Mouse (Mus musculus): ENCODE data around the gene Lif. TPM values are rescaled to one million over a fixed set of nuclear protein-coding genes. Genes with fewer than 3 reads are reported as not detected.
A peak's percentile ranks its signal among the peaks of the same experiment; 100 is the strongest.

The Lif gene
- polyA plus RNA-seq, 1 experiment from 2014 or later: not detected

DNA sequence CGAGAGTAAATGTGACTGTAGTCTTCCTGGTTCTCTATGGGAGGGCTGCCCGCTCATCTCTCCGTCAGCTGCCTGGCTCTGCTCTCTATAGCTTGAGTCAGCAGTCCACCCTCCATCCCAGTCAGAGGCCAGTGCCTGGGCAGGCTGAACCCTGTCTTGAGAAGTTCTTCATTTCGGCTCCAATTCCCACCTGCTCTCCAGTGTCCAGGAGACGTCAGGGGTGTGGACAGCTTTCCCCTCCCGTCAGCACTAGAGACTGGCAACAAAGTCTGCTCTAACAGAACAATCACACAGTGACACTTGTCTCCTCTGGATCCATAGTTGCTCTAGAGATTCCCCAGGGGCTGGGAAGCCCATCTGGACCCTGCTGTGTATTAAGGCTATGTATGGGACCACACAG is 36.7 kb downstream of the Lif start:
- Histone ChIP-seq H3K4me1 (0 out of 2 replicates have a peak, but pooled peaks cover 5% of the 10 kb centered on the region), H3K27ac (no peak overlapping the region), H3K4me2 (no peak overlapping the region), H3K4me3 (replicated peaks) (no peak overlapping the region), H3K27me3 (0 out of 2 replicates have a peak, but pooled peaks cover 6% of the 10 kb centered on the region), H3K36me3 (replicated peaks) (no peaks in the 10 kb centered on the region), H3K9me3 (no peaks in the 10 kb centered on the region), H3K9ac (no peak overlapping the region)
- WGBS: 83% methylated on average over 6 of the region's 6 CpGs
- ATAC-seq (ENCODE audit: low FRiP score): no peak

DNA sequence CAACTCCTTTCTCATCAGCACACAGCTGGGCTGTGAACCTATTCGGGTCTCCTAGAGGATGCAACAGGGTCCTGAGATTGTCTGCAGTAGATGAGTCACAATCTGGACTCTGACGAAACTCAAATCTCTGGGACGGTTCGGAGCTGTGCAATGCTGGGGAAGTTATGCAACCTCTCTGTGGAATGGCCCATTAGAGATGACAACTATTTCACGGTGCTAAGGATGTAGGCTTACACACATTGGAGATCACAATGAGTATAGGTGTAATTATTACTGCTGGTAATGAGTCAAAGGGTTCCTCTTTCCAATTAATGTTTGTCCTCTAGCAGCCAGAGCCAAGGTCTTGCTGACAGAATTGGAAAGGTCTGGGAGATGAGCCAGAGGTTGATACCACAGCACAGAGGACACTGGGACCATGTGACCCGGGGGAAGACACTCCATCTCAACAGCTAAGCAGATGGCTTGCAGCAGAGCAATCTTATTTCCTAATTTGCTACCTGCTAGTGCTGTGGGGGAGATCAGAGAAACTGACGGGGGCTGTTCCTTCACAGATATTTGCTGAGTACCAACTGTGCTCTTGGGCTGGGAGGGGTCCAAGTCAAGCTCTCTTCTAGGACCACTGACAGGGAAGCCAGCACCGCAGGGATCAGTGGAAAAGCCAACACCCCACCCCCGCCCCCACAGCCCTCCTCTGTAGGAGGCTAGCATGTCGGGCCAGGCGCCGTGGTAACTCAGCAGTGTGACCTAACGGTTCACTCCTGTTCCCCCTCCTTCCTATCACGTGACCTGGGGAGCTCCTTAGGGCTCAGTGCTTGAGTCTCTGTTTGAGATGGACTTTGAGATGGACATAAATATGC is 37.4 kb downstream of the Lif start:
- H3K27me3 ChIP-seq: 0 out of 2 replicates have a peak, but pooled peaks cover 6% of the 10 kb centered on the region
- H3K36me3 ChIP-seq (replicated peaks): no peaks in the 10 kb centered on the region
- 50% methylated on average over 14 of the region's 14 CpGs for WGBS
- H3K27ac ChIP-seq: no peak overlapping the region
- no peak overlapping the region for H3K4me2 ChIP-seq
- no peak for ATAC-seq (ENCODE audit: low FRiP score)
- H3K4me1 ChIP-seq: 0 out of 2 replicates have a peak, but pooled peaks cover 5% of the 10 kb centered on the region
- no peaks in the 10 kb centered on the region for H3K9me3 ChIP-seq
- H3K9ac ChIP-seq: no peak overlapping the region
- no peak overlapping the region for H3K4me3 ChIP-seq (replicated peaks)

DNA sequence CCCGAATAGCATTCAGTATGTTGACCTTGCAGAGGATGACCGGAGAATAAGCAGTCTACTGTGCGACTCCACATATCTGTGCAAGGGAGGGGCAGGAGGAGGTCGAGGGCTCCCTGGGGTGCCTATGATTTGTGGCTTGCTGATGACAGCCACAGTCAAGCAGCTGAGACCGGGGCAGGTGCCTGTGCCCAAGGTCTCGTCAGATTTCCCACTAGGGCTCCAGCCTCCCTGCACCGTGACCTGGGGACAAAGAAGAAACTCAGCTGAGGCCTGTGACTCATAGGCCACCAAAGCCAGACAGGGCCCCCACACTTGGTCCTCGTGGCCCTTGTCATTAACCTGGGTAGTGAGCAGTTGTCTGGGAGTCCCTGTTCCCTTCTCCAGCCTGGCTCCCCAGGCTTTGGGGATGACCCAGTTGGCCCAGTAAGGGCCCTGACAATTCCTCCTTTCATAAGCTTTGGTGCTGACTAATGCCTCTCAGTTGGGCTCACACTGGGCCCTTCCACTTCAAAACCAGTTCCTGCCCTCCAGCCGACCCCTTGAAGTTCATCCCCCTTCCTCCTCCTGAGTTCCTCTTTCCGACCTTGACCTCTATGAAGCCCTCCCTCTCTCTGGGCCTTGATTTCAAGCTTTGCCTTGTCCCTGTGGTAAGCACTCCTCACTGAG is 39.4 kb downstream of the Lif start:
- Histone ChIP-seq H3K27ac (no peak overlapping the region), H3K4me1 (0 out of 2 replicates have a peak, but pooled peaks cover 5% of the 10 kb centered on the region), H3K4me2 (no peak overlapping the region), H3K9ac (no peak overlapping the region), H3K9me3 (no peaks in the 10 kb centered on the region), H3K36me3 (replicated peaks) (no peaks in the 10 kb centered on the region), H3K27me3 (0 out of 2 replicates have a peak, but pooled peaks cover 18% of the 10 kb centered on the region), H3K4me3 (replicated peaks) (no peak overlapping the region)
- WGBS: 73% methylated on average over 10 of the region's 10 CpGs
- ATAC-seq (ENCODE audit: low FRiP score): no peak

DNA sequence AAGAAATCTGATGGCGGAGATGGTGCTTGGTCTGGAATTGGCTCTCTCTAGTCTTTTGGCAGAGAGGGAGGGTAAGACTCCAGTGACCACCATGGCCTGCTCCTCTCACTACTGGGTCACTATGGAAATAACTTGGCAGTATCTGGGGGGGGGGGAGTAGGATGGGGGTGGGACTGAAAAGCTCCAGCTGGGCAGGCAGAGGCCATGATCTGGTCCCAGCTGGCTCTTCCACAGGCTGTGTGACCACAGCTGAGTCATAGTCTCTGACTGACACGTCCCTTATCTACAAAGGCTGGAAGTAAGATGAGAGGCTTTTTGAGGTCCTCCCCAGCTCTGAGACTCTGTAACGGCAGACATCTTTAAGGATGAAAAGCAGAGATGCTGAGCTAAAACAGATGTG is 40.4 kb downstream of the Lif start:
- WGBS: 80% methylated on average over 3 of the region's 3 CpGs
- ATAC-seq (ENCODE audit: low FRiP score): no peak
- no peaks in the 10 kb centered on the region for H3K9me3 ChIP-seq
- H3K27ac ChIP-seq: no peak overlapping the region
- H3K36me3 ChIP-seq (replicated peaks): no peaks in the 10 kb centered on the region
- peaks cover 11% of the 10 kb centered on the region for H3K4me1 ChIP-seq
- H3K9ac ChIP-seq: no peak overlapping the region
- H3K27me3 ChIP-seq: peaks cover 24% of the 10 kb centered on the region; the same call in 1 of the 2 replicates
- H3K4me3 ChIP-seq (replicated peaks): no peak overlapping the region
- no peak overlapping the region for H3K4me2 ChIP-seq

DNA sequence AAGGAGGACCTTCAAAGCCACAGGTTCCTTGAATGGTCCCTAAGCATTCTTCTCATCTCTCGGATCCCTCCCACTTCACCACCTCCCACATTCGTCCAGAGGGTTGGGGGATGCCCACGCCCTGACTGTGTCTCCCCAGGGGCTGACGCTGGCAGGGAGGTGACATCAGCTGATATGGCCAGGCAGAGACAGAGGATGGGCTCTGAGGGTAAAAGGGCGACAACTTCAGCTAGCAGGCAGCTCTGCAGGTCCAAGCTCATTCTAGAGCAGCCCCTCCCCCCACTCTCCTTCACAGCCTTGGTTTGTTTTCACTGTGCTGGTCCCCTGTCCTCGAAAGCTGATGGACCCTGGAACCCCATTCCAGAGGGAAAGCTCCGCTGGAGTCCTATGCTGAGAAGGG is 41.3 kb downstream of the Lif start:
- Histone ChIP-seq H3K36me3 (replicated peaks) (no peaks in the 10 kb centered on the region), H3K27me3 (peaks cover 32% of the 10 kb centered on the region), H3K4me3 (replicated peaks) (no peak overlapping the region), H3K4me1 (peaks cover 12% of the 10 kb centered on the region), H3K4me2 (no peak overlapping the region), H3K27ac (no peak overlapping the region), H3K9ac (no peak overlapping the region), H3K9me3 (no peaks in the 10 kb centered on the region)
- WGBS: 49% methylated on average over 7 of the region's 7 CpGs
- ATAC-seq (ENCODE audit: low FRiP score): no peak

DNA sequence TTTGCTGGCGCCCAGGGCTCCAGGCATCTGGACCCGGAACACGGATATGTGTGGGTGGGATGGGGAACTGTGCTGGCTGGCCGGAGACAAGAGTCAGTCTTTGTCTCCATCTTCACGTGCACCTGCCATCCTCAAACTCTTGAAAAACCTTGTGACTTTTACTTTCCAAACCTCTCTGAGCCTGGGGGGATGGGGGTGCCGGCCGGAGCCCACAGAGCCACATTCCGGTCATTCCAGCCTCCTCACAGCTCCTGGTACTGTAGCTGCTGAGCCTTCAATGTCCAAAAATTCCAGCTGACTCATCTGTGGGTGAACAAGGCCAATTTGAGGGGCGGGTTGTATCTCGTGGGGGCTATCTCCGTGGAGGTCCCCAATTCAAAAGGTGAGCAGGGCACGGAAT is 41.8 kb downstream of the Lif start:
- Histone ChIP-seq H3K27me3 (peaks cover 30% of the 10 kb centered on the region), H3K4me1 (peaks cover 12% of the 10 kb centered on the region)
- no peak for ATAC-seq (ENCODE audit: low FRiP score)

DNA sequence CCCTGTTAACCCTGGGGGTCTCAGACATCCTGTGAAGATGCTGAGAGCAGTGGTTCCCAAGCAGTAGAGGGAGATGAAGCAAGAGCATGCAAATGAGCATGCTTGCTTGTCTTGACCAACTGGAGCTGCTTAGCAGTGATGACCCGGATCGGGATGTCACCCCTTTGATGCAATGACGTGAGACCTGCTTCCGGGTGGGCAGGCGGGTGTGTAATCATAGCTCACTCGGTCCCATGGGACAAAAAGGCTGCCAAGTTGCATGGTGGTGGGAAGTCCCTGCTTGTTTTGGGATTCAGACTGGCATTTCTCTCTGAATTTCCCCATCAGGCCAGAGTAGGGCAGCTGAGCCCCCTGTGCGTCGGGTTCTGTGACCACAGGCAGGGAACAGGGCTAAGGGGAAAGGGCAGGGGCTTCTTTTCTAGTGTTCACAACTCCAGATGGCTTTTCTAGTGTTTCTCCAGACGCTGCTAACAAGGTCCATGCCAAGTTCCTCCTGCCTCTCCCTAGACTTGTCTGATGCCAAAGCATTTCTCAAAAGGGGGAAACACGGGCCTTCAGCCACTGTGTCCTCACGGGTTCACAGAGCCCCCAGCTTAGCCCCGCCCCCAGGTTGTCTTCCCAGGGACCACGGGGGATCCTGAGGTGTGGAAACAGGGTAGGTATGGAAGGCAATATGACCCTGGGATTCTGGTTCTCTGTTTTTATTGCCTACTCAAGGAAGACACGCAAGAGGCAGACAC is 42.5 kb downstream of the Lif start:
- Histone ChIP-seq H3K4me2 (no peak overlapping the region), H3K27me3 (peaks cover 33% of the 10 kb centered on the region), H3K9ac (no peak overlapping the region), H3K4me3 (replicated peaks) (no peak overlapping the region), H3K36me3 (replicated peaks) (no peaks in the 10 kb centered on the region), H3K9me3 (no peaks in the 10 kb centered on the region), H3K27ac (no peak overlapping the region), H3K4me1 (peaks cover 12% of the 10 kb centered on the region)
- no peak for ATAC-seq (ENCODE audit: low FRiP score)
- whole genome bisulfite sequencing: 81% methylated on average over 14 of the region's 14 CpGs

More for the DNA sequence above, 41.8 kb downstream of the Lif start:
- H3K9ac ChIP-seq: no peak overlapping the region
- WGBS: 55% methylated on average over 12 of the region's 12 CpGs
- no peak overlapping the region for H3K27ac ChIP-seq
- no peaks in the 10 kb centered on the region for H3K36me3 ChIP-seq (replicated peaks)
- H3K9me3 ChIP-seq: no peaks in the 10 kb centered on the region
- H3K4me3 ChIP-seq (replicated peaks): no peak overlapping the region
- H3K4me2 ChIP-seq: no peak overlapping the region

DNA sequence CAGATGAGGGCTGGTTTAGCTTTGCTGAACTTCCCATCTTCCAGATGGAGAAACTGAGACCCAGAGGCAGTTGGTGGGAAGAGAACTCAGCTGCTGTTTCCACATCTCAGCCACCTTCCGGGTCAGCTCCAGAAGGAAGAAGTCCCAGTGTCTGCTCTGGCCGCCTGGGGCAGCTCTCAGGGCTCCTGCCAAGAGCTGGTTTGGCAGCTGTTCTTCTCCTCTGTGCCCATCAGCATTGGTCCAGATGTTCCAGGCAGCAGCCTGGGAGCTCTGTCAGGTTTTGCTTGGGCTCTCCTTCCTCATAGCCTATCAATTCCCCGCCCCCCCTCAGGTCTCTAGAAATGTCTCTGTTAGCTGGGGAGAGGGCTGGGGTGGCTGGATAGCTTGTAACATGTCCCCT is 43.3 kb downstream of the Lif start:
- WGBS: 88% methylated on average over 3 of the region's 3 CpGs
- no peak for ATAC-seq (ENCODE audit: low FRiP score)
- Histone ChIP-seq H3K27me3 (peaks cover 37% of the 10 kb centered on the region), H3K9ac (no peak overlapping the region), H3K27ac (no peak overlapping the region), H3K4me1 (peaks cover 7% of the 10 kb centered on the region), H3K9me3 (no peaks in the 10 kb centered on the region), H3K4me3 (replicated peaks) (no peak overlapping the region), H3K36me3 (replicated peaks) (no peaks in the 10 kb centered on the region), H3K4me2 (no peak overlapping the region)

DNA sequence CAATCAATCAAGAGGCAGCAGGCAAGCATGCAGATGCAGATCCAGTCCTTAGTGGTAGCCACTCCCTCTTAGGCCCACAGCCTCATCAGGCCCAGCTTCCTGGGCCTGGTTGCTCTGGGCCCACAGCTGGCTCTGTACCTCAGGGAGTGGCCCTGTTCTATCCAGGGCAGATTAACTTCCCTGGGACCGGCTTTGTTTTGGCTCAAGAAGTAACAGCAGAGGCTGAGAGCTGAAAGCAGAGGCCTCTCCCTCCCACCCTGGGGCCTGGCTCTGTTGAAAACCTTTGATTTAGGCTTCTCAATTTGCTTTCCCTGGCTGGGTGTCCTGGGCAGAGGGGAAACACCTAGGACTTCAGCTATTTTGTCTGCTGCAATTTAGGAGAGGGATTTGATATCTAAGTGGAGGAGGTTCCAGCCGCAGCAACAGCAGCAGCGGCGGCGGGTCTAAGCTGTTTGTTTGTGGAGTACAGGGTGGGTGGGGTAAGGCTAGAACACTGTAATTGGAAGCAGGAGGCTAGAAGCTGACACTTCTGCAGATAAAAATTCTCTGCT is 45.1 kb downstream of the Lif start:
- Histone ChIP-seq H3K4me3 (replicated peaks) (no peak overlapping the region), H3K9ac (no peak overlapping the region), H3K9me3 (no peaks in the 10 kb centered on the region), H3K27ac (peak overlapping the region; percentile 10; the same call in 1 of the 2 replicates), H3K27me3 (peaks cover 46% of the 10 kb centered on the region), H3K4me2 (no peak overlapping the region), H3K36me3 (replicated peaks) (no peaks in the 10 kb centered on the region), H3K4me1 (peaks cover 7% of the 10 kb centered on the region)
- ATAC-seq (ENCODE audit: low FRiP score): no peak
- WGBS: 24% methylated on average over 5 of the region's 5 CpGs

DNA sequence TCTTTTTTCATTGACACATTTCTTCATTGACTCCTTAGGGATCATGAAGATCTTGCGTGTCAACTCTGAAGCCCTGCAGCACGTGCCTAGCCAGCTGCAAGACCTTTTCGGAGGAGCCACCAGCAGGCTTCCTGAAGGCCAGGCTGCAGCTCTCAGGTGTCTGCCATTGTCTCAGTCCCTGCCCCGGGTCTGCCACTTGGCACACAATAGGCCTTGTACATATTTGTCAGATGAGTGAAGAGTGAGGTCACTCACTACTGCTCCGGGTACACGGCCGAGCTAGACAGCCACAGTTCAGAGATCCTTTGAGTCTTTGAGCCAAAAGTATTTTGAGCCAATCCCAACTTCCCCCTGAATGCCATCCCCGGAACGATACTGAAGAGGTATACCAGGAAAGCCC is 45.7 kb downstream of the Lif start:
- Histone ChIP-seq H3K9me3 (no peaks in the 10 kb centered on the region), H3K4me3 (replicated peaks) (no peak overlapping the region), H3K36me3 (replicated peaks) (no peaks in the 10 kb centered on the region), H3K4me1 (peaks cover 7% of the 10 kb centered on the region), H3K9ac (no peak overlapping the region), H3K27me3 (peaks cover 52% of the 10 kb centered on the region), H3K27ac (no peak overlapping the region), H3K4me2 (no peak overlapping the region)
- WGBS: 45% methylated on average over 9 of the region's 9 CpGs
- no peak for ATAC-seq (ENCODE audit: low FRiP score)

DNA sequence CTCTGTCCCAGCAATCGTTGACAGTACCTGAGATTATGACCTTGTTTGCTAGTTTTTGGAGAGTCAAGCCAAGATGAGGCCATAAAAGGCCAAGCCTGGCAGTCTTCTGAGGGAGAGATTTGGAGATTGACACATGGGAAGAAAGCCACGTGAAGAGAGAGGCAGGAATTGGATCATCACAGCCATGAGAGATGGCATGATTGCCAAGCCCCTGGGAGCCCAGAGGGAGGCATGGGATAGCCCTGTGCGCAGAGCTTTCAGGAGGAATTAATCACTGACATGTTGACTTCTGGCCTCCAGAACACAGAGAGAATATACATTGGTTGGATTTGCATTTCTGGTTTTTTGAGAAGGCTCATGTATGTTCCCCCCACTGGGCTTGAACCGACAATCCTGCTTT is 46.8 kb downstream of the Lif start:
- WGBS: 76% methylated on average over 4 of the region's 4 CpGs
- no peak overlapping the region for H3K27ac ChIP-seq
- H3K4me2 ChIP-seq: no peak overlapping the region
- ATAC-seq (ENCODE audit: low FRiP score): no peak
- peaks cover 57% of the 10 kb centered on the region for H3K27me3 ChIP-seq
- no peaks in the 10 kb centered on the region for H3K9me3 ChIP-seq
- peaks cover 19% of the 10 kb centered on the region for H3K4me1 ChIP-seq
- H3K9ac ChIP-seq: no peak overlapping the region
- H3K4me3 ChIP-seq (replicated peaks): no peak overlapping the region
- H3K36me3 ChIP-seq (replicated peaks): no peaks in the 10 kb centered on the region

DNA sequence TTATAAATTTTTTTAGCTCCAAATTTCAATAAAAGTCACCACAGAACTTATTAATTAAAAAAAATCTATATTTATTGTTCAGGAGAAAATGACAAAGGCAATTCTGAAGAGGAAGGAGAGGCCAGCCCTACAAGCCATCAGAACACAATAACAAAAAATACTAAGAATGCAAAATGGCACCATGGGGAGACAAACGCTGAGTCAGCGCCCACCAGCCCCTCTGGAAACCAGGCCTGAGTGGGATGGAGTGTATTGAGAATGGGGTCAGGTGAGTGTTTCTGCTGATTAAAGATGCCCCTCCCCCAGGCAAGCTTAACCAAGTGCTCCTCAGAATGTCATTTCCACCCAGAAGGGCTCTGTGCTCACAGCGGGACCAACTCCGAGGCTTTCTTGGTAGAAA is 47.7 kb downstream of the Lif start:
- H3K36me3 ChIP-seq (replicated peaks): no peaks in the 10 kb centered on the region
- no peak overlapping the region for H3K4me3 ChIP-seq (replicated peaks)
- peaks cover 56% of the 10 kb centered on the region for H3K27me3 ChIP-seq
- no peak overlapping the region for H3K4me2 ChIP-seq
- no peak overlapping the region for H3K9ac ChIP-seq
- H3K4me1 ChIP-seq: peaks cover 19% of the 10 kb centered on the region
- WGBS: 88% methylated on average over 4 of the region's 4 CpGs
- no peaks in the 10 kb centered on the region for H3K9me3 ChIP-seq
- ATAC-seq (ENCODE audit: low FRiP score): no peak
- H3K27ac ChIP-seq: no peak overlapping the region
